Mouse (Mus musculus): ENCODE measurements around the gene Tas1r3.

Gene Tas1r3

GRCm38 (mm10) chr4:155841651-155842270 is 21.4 kb downstream of the Tas1r3 start:
- no peak for DNase-seq (ENCODE audit: low spot score in 2 of 2)

GRCm38 (mm10) chr4:155841003-155841454 is 22.1 kb downstream of the Tas1r3 start:
- no peak for DNase-seq (ENCODE audit: low spot score in 2 of 2)

- no peak for DNase-seq (ENCODE audit: low spot score in 2 of 2)
Measured at GRCm38 (mm10) chr4:155840076-155841002, 22.8 kb downstream of the Tas1r3 start.

DNA sequence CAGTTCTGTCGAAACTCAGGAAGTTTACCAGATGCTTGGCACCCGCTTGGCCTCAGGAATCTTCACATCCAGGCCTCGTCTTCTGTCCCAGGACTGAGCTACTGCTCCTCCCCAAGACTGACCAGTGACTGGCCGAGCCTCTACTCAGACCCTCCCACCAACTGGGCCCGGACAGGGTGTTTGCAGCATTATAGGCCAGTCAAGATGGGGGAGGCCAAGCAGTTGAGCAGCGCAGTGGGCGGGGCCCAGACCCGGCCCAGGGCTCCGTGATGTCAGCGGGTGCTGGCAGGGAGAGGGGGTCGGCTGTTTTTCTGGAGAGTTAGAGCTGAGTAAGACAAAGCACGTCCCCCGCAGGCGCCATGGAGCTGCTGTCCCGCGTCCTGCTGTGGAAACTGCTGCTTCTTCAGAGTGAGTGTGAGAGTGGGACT is 23.7 kb downstream of the Tas1r3 start, which contains the start of gene Mxra8:
Gene Mxra8 (plus strand): TSS at position 198 of the 428 bp plus-strand sequence.
- DNase-seq (ENCODE audit: low spot score in 2 of 2), result no peak

- DNase-seq (ENCODE audit: low spot score in 2 of 2), result no peak
Measured at GRCm38 (mm10) chr4:155838187-155839153, 24.7 kb downstream of the Tas1r3 start.

- no peak for DNase-seq (ENCODE audit: low spot score in 2 of 2)
Measured at GRCm38 (mm10) chr4:155837404-155838010, 25.7 kb downstream of the Tas1r3 start.

DNA sequence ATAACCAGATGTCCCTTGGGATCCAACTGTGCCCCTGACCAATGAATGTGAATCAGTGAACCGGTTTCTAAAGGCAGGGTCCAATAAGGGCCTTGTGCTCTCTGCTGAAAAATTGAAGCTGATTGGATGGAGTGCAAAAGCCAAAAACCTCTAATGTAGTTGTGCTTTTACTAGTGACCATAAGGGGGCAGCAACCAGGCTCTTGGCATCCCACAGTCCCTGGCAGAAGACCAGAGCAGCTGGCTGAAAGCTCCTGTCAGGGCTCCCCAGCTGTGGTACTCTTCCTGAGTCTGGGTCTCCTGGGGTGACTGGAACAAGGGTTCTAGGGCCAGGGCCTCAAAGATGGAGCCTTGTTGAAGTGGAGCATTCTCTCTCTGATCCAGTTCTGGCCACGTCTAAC is 29.3 kb downstream of the Tas1r3 start:
- peak; percentile 60 to 74 for DNase-seq (ENCODE audit: low spot score in 2 of 2)

GRCm38 (mm10) chr4:155833234-155833633 is 29.9 kb downstream of the Tas1r3 start:
- DNase-seq (ENCODE audit: low spot score in 2 of 2), result no peak

DNA sequence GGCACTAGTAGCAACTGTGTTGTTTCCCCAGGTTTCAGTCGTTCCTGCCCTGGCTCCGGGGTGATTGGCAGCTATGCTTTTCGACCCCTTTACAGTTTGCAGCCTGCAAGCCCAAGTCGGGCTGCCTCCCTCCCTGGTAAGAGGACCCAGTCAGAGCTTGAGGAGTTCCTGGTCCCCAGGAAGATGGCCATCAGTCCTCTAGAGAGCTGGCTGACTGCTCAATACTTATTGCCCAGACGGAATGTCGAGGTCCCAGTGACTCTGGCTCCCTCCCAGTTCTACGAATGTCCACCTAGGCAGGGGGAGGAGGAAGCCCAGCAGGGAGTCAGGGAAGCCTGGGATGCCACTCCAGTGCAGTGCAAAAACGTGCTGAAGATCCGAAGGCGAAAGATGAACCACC is 30.8 kb downstream of the Tas1r3 start:
- no peak for DNase-seq (ENCODE audit: low spot score in 2 of 2)

GRCm38 (mm10) chr4:155831831-155832230 is 31.3 kb downstream of the Tas1r3 start:
- no peak for DNase-seq (ENCODE audit: low spot score in 2 of 2)

DNA sequence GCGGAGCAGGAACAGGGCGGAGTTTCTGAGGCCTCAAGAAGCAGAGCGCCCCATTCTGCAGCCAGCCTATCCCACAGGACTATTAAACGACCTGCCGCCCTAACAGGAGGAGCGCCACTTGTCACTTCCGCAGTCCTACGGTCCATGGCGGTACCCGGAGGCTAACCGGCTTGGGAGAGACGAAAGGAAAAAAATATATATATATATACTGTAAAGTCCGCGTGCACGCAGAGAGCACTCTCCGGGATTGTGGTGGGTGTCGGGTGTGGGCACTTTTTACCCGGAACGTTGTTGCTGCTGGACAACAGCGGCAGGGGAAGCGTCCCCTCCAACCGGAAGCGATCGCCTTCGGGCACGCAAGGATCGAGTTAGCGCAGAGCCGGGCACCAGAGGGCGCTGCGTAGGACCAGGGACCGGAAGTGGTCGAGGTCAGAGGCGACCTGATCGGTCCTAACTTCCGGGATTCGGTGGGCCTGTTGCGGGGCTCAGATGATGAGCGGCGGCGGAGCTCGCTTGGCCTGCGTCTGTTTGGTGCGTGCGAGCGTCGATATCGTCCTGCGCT is 31.9 kb downstream of the Tas1r3 start, which contains the start of gene Aurkaip1:
Gene Aurkaip1 (plus strand): TSS at position 68 of the 562 bp plus-strand sequence.
- DNase-seq (ENCODE audit: low spot score in 2 of 2), result peak; percentile 94 to 97

DNA sequence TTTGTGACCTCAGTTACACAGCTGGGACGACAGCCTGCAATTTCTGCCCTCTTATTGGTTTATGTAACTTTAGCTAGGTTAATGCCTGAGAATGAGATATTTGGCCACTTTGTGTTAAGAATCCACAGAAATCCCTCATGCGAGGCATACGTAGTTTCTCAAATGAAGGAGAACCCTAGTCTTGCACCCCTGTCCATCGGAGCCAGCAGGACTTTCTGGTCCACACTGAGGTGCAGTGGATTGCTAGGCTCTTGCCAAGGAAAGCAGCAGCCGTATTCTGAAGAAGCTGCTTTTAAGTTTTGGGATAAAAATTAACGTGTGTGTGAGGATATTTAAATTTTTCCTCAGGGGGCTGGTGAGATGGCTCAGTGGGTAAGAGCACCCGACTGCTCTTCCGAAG is 32.6 kb downstream of the Tas1r3 start:
- no peak for DNase-seq (ENCODE audit: low spot score in 2 of 2)

DNA sequence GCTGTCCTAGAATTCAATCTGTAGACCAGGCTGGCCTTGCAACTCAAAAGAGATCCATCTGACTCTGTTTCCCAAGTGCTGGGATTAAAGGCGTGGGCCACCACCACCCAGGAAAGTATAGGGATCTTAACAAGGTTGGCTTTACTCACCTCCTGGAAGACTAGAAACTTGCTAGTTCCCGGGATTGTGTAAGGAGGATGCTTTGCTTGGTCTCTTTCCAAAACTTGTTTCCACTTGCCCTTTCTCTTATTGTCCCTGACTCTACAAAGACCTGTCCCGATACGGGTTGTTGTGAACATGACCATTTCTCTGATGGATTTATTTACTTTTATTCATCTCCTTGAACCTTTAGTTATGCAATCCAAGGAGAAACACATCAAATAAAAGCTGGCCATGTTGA is 33.3 kb downstream of the Tas1r3 start:
- no peak for DNase-seq (ENCODE audit: low spot score in 2 of 2)

DNA sequence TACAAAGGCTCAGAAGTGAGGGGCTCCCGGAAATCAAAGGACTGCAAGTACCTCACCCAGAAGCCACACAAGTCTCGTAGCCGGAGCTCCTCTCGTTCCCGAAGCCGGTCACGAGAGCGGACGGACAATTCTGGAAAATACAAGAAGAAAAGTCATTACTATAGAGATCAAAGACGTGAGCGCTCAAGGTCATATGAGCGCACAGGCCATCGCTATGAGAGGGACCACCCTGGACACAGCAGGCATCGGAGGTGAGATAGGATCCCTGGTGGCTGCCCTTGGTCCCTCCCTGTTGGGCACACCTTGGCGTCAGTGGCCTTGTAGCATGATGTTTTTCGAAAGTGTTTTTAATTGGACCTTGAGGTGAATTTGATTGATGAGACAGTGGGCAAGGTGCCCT is 39.7 kb downstream of the Tas1r3 start:
- DNase-seq (ENCODE audit: low spot score in 2 of 2), result no peak

- DNase-seq (ENCODE audit: low spot score in 2 of 2), result no peak
Measured at GRCm38 (mm10) chr4:155821025-155821424, 42.1 kb downstream of the Tas1r3 start.

- no peak for DNase-seq (ENCODE audit: low spot score in 2 of 2)
Measured at GRCm38 (mm10) chr4:155817533-155817932, 45.6 kb downstream of the Tas1r3 start.

- no peak for DNase-seq (ENCODE audit: low spot score in 2 of 2)
Measured at GRCm38 (mm10) chr4:155812665-155813181, 50.4 kb downstream of the Tas1r3 start.

DNA sequence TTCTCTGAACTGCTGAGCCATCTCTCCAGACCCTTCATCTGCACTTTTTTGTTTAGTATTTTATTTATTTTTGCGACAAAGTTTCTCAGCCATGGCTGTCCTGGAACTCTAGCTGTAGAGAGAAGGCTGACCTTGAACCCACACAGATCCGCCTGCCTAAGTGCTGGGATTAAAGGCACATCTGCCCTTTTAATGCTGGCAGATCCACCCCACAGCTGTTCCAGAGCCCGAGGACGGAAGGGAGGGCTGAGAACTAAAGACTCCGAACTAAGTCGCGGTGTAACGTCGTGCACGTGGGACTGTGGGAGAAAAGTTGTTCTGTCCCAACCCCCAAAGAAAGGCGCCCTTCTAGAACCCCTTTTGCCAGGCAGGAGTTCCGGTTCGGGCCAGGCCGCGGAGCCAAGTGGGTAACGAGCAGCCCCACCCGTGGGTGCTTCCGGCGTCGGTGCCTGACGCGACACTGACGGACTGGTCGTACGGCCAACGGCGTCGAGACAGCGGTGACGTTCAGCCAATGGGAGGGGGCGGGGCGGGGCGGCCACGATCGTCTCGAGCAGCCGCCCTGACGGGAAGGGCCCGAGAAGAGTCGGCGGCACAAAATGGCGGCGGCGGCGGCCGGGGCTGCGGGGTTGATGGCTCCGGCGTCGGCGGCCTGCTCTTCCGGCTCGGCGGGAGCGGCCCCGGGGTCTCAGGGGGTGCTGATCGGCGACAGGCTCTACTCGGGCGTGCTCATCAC is 51.1 kb downstream of the Tas1r3 start, which contains the start of gene Ccnl2:
Gene Ccnl2 (plus strand): TSS at position 561 of the 736 bp plus-strand sequence.
- DNase-seq (ENCODE audit: low spot score in 2 of 2), result peak; percentile 91 to 93

Measured in right cerebral cortex, adult 2 months (tissue).